Mouse (Mus musculus): ENCODE results near the gene Acbd3.

- TF ChIP-seq CTCF (IDR thresholded peaks at IDR 0.05; ENCODE audit: low read depth, low read length) (no peak), POLR2A (IDR thresholded peaks at IDR 0.05; ENCODE audit: insufficient read depth, low read length) (no peak)
Measured at GRCm38 (mm10) chr1:180762180-180762579, 36.3 kb downstream of the Acbd3 start.

All from ES-Bruce4 (cell line).